Mouse (Mus musculus): ENCODE data around the gene Adprm. TPM values are rescaled to one million over a fixed set of nuclear protein-coding genes. Genes with fewer than 3 reads are reported as not detected.
"Not testable (repeated sequence)": the region's sequence is repeated elsewhere in the genome, so short reads cannot be mapped to it uniquely, and the experiment has no call there.

Gene Adprm
- polyA plus RNA-seq, 1 experiment: 29.4 TPM

DNA sequence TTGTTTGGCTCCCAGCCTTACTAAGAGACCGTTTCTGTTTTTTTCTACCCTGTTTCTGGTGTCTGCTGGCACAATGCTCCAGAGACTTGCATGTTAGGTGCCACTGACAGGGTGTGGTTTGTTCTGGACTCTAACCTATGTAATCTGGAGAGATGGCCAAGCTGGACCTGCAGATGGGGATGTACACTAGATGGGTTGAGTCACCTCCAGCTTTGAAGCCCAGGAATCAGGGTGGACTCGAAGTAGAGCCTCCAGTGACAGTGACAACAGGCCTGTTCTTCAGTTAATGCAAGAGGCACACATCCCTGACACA, 20.8 kb downstream of the Adprm start:
- H3K27ac ChIP-seq (ENCODE audit: insufficient read depth, low read depth, low read length): no peak overlapping the region
- TF ChIP-seq POLR2A (IDR thresholded peaks at IDR 0.05; ENCODE audit: borderline replicate concordance, low read depth, low read length) (no peak), CTCF (IDR thresholded peaks at IDR 0.05; ENCODE audit: low read depth, low read length) (no peak)
- no peak overlapping the region for H3K4me3 ChIP-seq (ENCODE audit: insufficient read depth, low read length)
- H3K4me1 ChIP-seq (ENCODE audit: control insufficient read depth, insufficient read depth, low read length): 0 out of 2 replicates have a peak, but pooled peaks cover 2% of the 10 kb centered on the region

DNA sequence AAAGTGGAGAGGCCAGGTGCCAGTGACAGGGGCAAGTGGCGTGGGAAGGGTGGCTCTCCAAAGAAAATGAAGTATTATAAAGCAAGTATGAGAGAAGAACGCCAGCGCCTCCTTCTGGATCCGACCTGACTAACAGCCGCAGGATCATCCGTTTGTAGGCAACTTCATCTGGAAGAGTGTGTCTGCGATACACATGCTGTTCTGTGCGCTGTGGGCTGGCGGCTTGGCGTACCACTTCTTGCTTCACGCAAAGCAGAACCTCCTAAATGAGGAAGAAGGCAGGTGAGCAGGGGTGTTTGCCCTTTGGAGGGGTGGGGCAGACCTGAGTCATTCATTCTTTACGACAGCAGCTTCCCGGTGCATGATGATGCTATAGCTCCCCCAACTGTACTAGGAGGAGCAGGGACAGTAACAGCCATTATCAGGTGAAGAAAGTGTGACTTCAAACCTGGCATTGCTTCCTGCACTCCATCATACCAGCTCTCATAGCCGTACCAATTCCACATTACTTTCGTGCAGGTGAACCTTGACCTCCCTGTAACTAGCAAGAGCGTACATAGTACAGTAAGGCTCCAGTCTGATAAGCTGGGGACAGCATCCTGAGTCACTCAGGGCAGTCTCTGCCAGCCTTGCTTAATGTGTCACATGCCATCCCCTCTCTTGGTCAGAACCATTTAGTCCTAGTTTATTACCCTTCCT, 21.3 kb downstream of the Adprm start:
- Histone ChIP-seq H3K27ac (ENCODE audit: insufficient read depth, low read depth, low read length) (no peak overlapping the region), H3K4me1 (ENCODE audit: control insufficient read depth, insufficient read depth, low read length) (0 out of 2 replicates have a peak, but pooled peaks cover 2% of the 10 kb centered on the region), H3K4me3 (ENCODE audit: insufficient read depth, low read length) (no peak overlapping the region)
- TF ChIP-seq POLR2A (IDR thresholded peaks at IDR 0.05; ENCODE audit: borderline replicate concordance, low read depth, low read length): no peak
- peak; percentile 24 for TF ChIP-seq CTCF (IDR thresholded peaks at IDR 0.05; ENCODE audit: low read depth, low read length)

DNA sequence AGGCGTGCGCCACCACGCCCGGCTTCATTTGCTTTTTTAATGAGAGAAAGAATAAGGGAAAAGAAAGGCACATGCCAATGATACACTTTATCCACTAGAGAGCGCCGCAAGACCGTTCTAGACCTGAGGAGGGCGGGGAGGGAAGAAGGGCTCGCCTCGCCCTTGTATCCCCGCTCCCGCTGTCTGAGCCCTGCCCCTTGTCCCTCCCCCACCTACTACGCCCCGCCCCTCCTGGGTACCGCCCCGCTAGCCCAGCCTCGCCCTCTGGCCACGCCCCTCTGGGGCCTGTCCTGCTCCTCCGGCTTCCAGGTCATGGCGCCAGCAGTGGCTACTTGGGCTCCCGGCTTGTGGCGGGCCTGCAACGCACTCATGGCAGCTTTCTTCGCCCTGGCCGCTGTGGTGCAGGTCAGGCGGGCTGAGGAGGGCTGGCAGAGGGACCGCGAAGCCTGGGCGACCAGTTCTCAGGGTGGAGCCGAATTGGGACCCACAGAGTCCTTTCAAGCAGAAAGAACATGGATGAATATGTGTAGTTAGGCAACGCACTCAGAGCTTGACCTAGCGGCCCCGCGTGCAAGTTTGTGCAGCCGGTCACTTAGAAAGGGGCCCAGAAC, 27.4 kb downstream of the Adprm start, which contains the start of gene Tmem220:
Tmem220 (plus strand) TSS at position 288 of the 611 bp plus-strand sequence.
- H3K27ac ChIP-seq (ENCODE audit: insufficient read depth, low read depth, low read length): no peak within 1 kb of the TSS
- peak within 1 kb of the TSS; percentile 84 for H3K4me3 ChIP-seq (ENCODE audit: insufficient read depth, low read length)
- TF ChIP-seq CTCF (IDR thresholded peaks at IDR 0.05; ENCODE audit: low read depth, low read length) (peak; percentile 69), POLR2A (IDR thresholded peaks at IDR 0.05; ENCODE audit: borderline replicate concordance, low read depth, low read length) (no peak)
- 0 out of 2 replicates have a peak, but pooled peaks cover 4% of the 10 kb centered on the region for H3K4me1 ChIP-seq (ENCODE audit: control insufficient read depth, insufficient read depth, low read length)

DNA sequence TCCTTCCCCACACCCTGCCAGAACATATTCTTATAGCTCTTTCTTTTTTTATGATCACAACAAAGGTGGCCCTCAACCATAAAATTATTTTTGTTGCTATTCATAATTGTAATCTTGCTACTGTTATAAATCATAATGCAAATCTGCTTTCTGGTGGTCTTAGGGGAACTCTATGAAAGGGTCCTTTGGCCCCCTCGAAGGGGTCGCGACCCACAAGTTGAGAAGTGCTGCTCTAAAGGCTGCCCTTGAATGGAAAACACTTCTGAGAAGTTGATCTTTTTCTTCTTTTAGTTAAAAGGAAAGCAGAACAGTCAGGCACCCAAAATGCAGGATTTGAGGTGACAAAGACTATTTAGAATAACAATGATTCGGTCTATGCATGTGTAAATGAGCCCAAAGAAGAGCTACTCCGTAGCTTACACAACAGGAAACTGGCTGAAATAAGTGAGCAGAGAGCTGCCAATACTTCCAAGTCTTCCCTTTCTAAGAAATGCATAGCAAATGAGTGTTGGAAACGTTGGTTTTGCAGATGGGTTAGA, 28.5 kb downstream of the Adprm start:
- TF ChIP-seq CTCF (IDR thresholded peaks at IDR 0.05; ENCODE audit: low read depth, low read length): no peak
- TF ChIP-seq POLR2A (IDR thresholded peaks at IDR 0.05; ENCODE audit: borderline replicate concordance, low read depth, low read length): no peak
- Histone ChIP-seq H3K4me3 (ENCODE audit: insufficient read depth, low read length) (no peak overlapping the region), H3K4me1 (ENCODE audit: control insufficient read depth, insufficient read depth, low read length) (0 out of 2 replicates have a peak, but pooled peaks cover 4% of the 10 kb centered on the region), H3K27ac (ENCODE audit: insufficient read depth, low read depth, low read length) (no peak overlapping the region)

DNA sequence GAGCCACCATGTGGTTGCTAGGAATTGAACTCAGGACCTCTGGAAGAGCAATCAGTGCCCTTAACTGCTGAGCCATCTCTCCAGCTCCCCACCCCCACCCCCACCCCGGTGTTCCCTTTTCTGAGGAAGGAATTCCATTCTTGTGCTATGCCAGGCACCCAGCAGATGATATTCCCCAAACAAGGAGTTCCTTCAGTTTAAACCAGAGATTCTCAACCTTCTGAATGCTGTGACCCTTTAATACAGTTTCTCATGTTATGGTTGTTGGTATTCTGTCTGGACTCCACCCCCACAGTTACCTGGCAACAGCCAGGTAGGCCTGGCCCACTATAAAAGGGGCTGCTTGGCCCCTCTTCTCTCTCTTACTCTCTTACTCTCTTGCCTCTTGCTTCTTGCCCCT, 29.2 kb downstream of the Adprm start:
- H3K4me3 ChIP-seq (ENCODE audit: insufficient read depth, low read length); H3K27ac ChIP-seq (ENCODE audit: insufficient read depth, low read depth, low read length); H3K4me1 ChIP-seq (ENCODE audit: control insufficient read depth, insufficient read depth, low read length): not testable (repeated sequence)

DNA sequence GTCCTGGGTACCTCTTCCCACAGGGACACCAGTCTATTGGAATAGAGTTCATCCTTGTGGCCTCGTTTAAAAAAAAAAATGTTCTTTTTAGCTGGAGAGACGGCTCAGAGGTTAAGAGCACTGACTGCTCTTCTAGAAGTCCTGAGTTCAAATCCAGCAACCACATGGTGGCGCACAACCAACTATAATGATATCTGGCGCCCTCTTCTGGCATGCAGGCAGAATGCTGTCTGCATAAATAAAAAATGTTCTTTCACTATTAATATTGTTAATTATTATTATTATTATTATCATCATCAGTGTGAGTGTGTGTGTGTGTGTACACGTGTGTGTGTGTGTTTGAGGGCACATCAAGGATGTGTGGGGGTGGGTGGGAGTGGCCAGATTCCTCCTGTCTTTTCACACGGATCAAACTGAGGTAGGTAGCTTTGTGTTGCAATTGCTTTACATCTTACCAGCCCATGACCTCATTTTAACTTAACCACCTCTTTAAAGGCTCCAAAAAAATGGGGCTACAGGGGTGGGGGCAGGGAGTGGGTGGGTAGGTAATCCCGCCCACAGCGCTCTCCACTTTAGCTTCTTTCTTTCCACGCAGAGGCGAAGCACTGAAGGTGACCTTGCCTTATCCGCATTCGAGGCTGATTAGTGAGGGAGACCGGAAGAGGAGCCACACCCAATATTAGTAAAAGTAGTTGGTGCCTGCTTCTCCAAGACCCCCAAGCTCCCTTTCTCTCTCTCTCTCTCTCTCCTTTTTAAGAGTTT, 29.9 kb downstream of the Adprm start:
- TF ChIP-seq CTCF (IDR thresholded peaks at IDR 0.05; ENCODE audit: low read depth, low read length) (peak; percentile 54; the same call in 1 of the 2 replicates), POLR2A (IDR thresholded peaks at IDR 0.05; ENCODE audit: borderline replicate concordance, low read depth, low read length) (no peak)
- Histone ChIP-seq H3K4me3 (ENCODE audit: insufficient read depth, low read length) (no peak overlapping the region), H3K4me1 (ENCODE audit: control insufficient read depth, insufficient read depth, low read length) (0 out of 2 replicates have a peak, but pooled peaks cover 4% of the 10 kb centered on the region), H3K27ac (ENCODE audit: insufficient read depth, low read depth, low read length) (no peak overlapping the region)

DNA sequence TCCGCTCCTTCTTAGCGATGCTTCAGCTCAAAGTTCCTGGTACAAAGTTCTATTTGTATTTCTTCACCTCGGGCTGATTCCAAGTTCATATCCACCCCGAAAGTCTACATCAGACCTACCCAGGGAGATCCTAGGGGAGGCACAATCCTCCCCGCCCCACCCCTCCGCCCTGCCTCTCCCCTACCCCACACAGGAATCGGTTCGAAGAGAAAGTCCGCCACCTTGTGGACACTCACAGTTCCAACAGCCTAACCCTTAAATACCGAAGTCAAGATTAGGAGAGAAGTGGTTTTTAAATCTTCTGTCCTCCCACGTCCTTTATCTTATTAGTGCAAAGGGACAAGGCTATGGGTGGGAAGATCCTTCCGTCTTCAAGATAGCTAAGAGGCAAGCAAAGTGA, 31.4 kb downstream of the Adprm start:
- H3K4me3 ChIP-seq (ENCODE audit: insufficient read depth, low read length): no peak overlapping the region
- 0 out of 2 replicates have a peak, but pooled peaks cover 4% of the 10 kb centered on the region for H3K4me1 ChIP-seq (ENCODE audit: control insufficient read depth, insufficient read depth, low read length)
- no peak overlapping the region for H3K27ac ChIP-seq (ENCODE audit: insufficient read depth, low read depth, low read length)
- TF ChIP-seq POLR2A (IDR thresholded peaks at IDR 0.05; ENCODE audit: borderline replicate concordance, low read depth, low read length) (no peak), CTCF (IDR thresholded peaks at IDR 0.05; ENCODE audit: low read depth, low read length) (peak; percentile 92)

DNA sequence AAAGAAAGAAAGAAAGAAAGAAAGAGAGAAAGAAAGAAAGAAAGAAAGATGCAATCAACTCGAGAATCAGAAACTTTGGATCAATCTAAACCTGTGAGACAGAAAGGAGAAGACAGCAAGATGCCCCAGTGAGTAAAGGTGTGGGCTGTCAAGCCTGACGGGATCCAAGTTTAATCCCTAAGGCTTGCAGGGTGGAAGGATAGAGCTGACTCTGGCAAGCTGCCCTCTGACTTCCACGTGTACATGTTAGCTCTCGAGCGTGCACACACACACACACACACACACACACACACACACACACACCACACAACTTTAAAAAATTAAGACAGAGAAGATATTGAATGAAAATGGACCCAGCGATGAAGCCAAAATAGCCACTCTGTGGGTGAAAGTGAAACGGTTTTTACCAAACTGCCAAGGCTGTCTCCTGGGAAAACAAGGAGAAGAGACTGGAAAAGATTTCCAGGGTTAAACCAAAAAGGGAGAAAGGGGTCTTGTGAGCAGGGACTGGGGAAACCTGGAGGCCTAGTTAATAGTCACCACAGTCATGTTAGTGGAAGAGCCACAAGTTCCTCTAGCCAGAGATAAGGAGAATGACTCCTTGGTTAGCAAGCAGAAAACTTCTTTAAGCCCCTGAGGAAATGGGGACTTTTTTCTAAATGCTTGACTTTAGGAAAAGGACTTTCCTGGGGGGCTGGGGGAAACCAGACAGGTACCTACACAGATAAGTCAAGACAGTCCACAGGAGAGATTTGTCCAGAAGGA, 32.5 kb downstream of the Adprm start:
- Histone ChIP-seq H3K27ac (ENCODE audit: insufficient read depth, low read depth, low read length) (no peak overlapping the region), H3K4me1 (ENCODE audit: control insufficient read depth, insufficient read depth, low read length) (no peaks in the 10 kb centered on the region), H3K4me3 (ENCODE audit: insufficient read depth, low read length) (no peak overlapping the region)
- no peak for TF ChIP-seq POLR2A (IDR thresholded peaks at IDR 0.05; ENCODE audit: borderline replicate concordance, low read depth, low read length)
- TF ChIP-seq CTCF (IDR thresholded peaks at IDR 0.05; ENCODE audit: low read depth, low read length): no peak
